Mouse (Mus musculus) gastrocnemius, postnatal 25 days (tissue): Measurements from ENCODE around the gene Arglu1. TPM values are rescaled to one million over a fixed set of nuclear protein-coding genes. Genes with fewer than 3 reads are reported as not detected.

Source experiments
- DNase-seq: peaks from one replicate; pipeline ENCODE4 v3.0.0; 2022
- total RNA-seq, 2 experiments: library from RNA; stranded (reverse); gene quantifications; 1 replicate in 1 of 2; 2 replicates in 1 of 2; pipeline ENCODE4 v1.2.3; 2021

The Arglu1 gene
- total RNA-seq, 2 experiments from 2014 or later = 27.5 to 28.1 TPM

- DNase-seq = peak; percentile 71
These were observed 31.7 kb downstream of the Arglu1 start for GRCm38 (mm10) chr8:8658426-8659224.

GRCm38 (mm10) chr8:8657692-8658355, 32.5 kb downstream of the Arglu1 start:
- no peak for DNase-seq

GRCm38 (mm10) chr8:8656578-8657441, 33.5 kb downstream of the Arglu1 start:
- no peak for DNase-seq

- no peak for DNase-seq
These were observed 34.7 kb downstream of the Arglu1 start for GRCm38 (mm10) chr8:8655346-8656340.

GRCm38 (mm10) chr8:8653906-8654489, 36.3 kb downstream of the Arglu1 start:
- DNase-seq = no peak

GRCm38 (mm10) chr8:8653343-8653742, 37.0 kb downstream of the Arglu1 start:
- no peak for DNase-seq

GRCm38 (mm10) chr8:8652388-8652787, 37.9 kb downstream of the Arglu1 start:
- DNase-seq = no peak

- DNase-seq = peak; percentile 22
These were observed 40.4 kb downstream of the Arglu1 start for GRCm38 (mm10) chr8:8649944-8650343.

- DNase-seq = no peak
These were observed 40.8 kb downstream of the Arglu1 start for GRCm38 (mm10) chr8:8649536-8649935.

GRCm38 (mm10) chr8:8648686-8649085, 41.6 kb downstream of the Arglu1 start:
- no peak for DNase-seq

- DNase-seq = no peak
These were observed 42.5 kb downstream of the Arglu1 start for GRCm38 (mm10) chr8:8647824-8648223.

- no peak for DNase-seq
These were observed 43.0 kb downstream of the Arglu1 start for GRCm38 (mm10) chr8:8647319-8647718.

- DNase-seq = no peak
These were observed 46.0 kb downstream of the Arglu1 start for GRCm38 (mm10) chr8:8644160-8644915.

GRCm38 (mm10) chr8:8640264-8640588, 50.1 kb downstream of the Arglu1 start:
- no peak for DNase-seq

- DNase-seq = no peak
These were observed 50.6 kb downstream of the Arglu1 start for GRCm38 (mm10) chr8:8639569-8640263.

- no peak for DNase-seq
These were observed 58.9 kb downstream of the Arglu1 start for GRCm38 (mm10) chr8:8631394-8631793.

GRCm38 (mm10) chr8:8624017-8624416, 66.3 kb downstream of the Arglu1 start:
- DNase-seq = no peak

- no peak for DNase-seq
These were observed 66.8 kb downstream of the Arglu1 start for GRCm38 (mm10) chr8:8623486-8623885.

GRCm38 (mm10) chr8:8622476-8622875, 67.8 kb downstream of the Arglu1 start:
- no peak for DNase-seq

- DNase-seq = no peak
These were observed 68.3 kb downstream of the Arglu1 start for GRCm38 (mm10) chr8:8622031-8622430.
